Mouse (Mus musculus) urinary bladder, adult 2 months (tissue): Measurements from ENCODE around the gene Gtf2a1l. TPM values are rescaled to one million over a fixed set of nuclear protein-coding genes. Genes with fewer than 3 reads are reported as not detected.

ENCODE experiments used
- DNase-seq: peaks from one replicate; pipeline ENCODE4 v3.0.0; 2022; ENCODE audit warnings: low spot score
- polyA plus RNA-seq: library from polyadenylated mRNA; depleted of rRNA; stranded (reverse); fragments of >200 nt; gene quantifications from 2 replicates; pipeline ENCODE4 v1.2.3, GENCODE M21; 2012

Gtf2a1l gene
- polyA plus RNA-seq, 1 experiment = not detected

DNA sequence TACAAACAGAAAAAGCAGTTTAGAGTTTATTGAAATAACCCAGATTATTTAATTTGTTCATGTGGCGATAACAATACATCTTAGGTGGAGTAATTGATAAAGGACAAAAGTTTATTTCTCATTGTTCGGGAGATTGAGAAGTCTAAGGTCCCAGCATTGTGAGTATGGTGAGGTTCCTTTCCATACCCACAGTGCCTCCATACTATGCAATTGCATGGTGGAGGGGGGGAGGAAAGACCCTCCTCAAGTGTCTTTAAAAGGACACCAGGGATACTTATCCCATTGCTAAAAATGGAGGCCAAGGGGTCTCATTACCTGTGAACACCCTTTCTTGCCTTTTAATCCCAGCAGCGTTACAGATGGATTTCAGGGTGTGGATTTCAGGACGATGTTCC, 15.1 kb upstream of the Gtf2a1l start:
- no peak for DNase-seq

DNA sequence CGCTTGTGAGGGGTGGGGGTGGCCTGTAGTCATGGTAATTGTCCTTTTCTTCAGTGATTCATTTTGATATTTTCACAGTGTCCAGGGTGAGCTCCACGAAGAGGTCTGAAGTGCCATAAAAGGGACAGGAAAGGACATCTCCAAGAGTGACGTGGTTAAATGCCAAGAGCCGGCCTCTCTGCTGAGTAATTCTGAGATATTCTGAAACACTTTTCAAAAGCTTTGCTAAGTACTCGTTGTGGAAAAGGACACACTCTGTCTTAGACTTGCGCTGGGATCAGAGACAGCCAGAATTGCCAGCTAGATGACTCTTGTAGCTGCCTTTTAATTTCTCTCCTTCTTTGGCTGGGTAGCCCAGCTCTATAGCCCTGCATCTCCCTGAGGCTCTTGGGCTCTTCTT, 9.9 kb upstream of the Gtf2a1l start:
- DNase-seq = no peak

DNA sequence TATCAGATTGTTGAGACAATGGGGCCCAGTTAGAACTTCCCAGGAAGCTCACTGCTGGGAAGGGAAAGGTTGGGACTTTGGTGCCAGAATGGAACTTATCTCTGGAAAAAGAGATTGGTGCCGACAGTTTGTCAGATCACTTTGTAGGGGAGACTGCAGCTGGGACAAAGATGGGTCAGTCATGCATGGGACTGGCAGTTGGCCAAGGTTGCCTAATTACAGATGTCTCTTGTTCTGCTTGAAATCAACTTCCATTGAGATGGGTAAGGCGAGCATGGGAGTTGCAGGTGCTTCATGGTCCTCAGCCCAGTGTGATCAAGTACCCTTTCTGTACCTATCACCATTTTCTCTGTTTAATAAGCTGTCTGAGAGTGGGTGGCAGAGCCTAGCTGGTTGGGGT, 2.4 kb upstream of the Gtf2a1l start:
- DNase-seq = no peak

DNA sequence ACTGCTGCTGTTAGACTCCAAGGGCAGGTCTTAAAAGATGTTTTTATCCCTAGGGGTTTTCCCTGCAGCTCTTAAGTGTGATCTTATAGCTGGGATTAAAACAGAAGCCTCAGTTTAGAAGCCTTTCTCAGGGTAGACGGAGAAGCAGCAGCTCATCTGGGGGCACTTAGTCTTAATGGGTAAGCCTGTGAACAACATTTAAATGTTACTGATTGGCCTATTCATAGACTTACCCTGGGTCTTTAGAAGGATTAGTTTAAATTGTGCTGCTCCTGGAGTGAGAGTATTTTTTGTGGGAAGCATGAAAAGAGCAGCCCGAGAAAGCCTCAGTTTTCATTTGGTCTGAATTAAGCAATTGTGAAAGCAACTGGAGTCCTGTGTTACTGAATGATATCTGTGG, 1.5 kb downstream of the Gtf2a1l start:
- DNase-seq = no peak

DNA sequence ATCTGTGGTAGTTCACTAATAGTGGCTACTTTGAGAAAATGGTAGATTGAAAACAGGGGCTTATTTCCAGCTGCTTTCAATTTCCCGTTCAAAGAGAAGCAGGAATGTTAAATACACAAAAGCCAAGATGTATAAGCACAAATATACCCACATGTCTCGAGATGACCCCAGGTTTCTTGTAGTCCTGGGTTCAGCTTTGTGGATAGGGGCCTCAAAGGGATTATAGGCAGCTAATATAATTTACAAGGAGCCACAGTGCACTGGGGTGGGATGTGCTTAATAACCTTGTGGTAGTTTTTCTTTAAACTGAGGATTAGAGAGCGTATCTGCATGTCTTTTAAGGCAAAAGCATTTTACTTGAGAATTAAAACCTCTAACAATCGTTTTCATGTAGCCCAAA, 2.3 kb downstream of the Gtf2a1l start:
- no peak for DNase-seq

DNA sequence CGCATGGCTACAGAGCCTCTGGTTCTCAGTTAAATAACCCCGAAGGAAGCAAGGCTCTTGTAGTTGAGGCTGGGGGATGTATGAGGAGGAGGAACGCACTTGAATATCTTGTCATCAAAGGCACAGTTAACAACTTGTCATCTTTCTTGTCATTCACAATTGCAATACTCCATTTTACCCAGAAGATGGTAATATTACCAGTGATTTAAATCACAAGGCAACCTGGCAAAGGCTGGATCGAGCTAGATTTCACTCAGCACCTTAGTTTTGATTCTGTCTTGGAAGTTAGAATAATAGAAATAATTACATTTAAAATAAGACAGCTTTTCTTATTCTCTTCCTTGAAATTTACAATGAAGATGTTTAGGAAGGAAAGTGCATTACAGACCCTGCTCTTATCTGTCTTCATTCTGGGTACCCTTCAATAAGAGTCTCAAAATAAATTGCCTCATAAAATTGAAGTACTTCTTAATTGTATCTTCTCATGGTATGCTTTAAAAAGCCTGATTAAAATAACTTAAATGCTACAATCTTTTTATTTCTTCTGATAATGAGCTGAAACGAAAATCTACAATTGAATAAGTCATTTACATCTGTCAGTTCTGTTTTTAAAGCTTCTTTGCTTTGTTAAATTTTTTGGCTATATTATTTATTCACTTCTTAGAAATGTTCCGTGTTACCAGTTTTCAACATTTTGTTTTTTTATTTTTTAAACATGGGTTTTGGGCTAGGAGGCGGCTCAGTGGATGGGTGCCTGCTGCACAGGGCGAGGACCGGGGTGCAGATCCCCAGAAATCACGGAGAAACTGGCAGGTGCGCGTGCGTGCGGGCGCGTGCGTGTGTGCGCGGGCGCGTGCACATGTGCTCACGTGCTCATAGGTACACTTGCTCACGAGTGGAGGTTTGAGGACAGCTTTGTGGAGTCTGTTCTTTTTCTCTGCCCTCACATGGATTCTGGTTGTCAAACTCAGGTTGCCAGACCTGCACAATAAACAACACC, 7.2 kb downstream of the Gtf2a1l start:
- no peak for DNase-seq

DNA sequence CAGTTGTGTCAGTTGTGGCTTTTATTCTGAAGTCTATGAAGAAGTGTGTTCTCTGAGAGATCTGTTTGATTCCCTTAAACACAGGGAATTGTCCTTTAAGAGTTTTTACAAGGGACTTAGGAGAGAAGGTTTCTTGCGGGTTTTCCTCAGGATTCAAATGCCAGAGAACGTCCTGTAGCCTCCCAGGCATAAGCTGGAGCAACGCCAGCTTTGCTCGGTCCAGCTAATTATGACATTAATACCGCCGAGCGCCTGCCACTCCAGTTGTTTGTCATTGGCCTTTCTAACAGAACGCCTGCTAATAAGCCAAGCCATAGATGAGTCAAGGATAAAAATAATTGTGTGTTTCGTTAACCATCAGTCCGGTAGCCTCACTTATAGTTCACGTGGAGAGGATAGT, 19.8 kb downstream of the Gtf2a1l start:
- no peak for DNase-seq

DNA sequence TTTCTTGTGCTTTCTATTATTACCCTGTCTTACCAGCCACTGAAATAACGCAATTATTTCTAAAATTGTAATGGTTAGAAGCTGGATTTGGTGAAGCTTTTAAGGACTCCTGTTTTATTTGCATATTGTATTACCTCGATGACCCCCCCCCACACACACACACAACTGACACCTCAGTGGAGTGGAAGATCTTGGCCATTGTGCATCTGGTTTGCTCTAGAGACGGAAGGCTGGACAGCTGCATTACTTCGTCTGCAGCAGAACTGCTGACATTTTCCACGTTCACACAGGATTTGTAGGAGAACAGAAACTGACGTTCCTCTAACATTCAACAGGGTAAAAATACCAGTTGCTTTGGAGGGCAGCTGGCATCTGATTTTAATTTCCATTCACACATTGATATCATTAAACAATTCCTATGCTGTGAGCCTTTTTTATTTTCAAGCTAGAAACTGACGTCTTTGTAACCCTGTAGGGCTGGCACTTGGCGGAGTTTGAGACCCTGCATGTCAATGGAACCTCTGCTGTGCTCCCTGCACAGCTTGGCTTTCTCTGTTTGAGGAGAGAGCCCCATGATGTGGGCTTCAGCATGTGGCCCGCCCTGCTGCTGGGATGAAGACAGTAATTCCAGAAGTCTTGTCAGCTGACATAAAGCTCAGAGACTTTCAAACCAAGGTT, 28.3 kb downstream of the Gtf2a1l start:
- no peak for DNase-seq

DNA sequence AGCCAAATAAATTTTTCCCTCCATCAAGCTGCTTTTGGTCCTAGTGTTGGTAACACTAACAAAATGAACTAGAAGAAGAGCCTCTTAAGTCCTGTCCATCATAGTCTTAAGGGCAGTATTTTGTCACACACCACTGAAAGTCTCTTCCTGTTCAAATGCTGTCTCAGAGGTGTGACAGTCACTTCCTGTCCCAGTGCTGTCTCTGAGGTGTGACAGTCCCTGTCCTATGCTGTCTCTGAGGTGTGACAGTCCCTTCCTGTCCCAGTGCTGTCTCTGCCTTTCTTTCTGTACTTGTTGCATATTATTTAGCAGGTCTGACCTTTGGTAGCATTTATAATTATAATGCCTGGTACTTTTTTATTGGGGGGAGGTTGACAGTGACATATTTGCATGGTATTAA, 32.4 kb downstream of the Gtf2a1l start:
- DNase-seq = no peak

DNA sequence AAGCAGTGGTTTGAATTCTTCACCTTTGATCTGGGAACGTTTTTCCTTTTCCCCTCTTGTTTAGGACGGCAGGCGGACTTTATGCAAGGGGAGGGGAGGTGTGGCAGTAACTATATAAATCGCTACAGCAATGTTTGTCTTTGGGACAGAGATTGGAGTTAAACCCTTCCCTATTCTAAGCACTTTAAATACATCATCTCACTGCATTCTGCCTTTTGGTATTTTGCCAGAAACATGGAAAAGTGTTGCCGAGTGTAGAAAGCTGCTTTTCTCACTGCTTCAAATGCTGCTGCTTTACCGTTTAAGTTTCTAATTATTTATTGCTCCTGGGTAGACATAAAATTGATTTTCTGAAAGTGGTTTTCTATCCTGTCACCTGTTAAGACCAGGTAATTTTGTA, 33.9 kb downstream of the Gtf2a1l start:
- no peak for DNase-seq

DNA sequence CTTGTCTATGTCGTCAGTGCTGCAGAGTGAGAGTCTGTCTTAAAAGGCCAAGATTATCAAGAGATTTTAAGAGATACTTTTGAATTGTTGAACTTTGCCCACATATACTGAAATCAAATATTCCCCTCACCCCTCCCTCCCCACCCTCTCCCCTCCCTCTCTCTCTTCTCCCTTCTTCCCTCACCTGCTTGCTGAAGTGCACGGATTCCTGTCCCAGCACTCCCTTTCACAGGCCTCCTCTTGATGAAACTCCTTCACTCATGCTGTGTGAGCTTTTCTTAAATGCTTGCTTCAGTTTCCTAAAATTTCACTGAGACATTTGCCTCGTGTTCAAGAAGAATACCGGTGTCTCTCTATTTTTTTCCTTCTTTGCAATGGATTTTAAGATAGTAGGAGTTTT, 34.7 kb downstream of the Gtf2a1l start:
- no peak for DNase-seq

DNA sequence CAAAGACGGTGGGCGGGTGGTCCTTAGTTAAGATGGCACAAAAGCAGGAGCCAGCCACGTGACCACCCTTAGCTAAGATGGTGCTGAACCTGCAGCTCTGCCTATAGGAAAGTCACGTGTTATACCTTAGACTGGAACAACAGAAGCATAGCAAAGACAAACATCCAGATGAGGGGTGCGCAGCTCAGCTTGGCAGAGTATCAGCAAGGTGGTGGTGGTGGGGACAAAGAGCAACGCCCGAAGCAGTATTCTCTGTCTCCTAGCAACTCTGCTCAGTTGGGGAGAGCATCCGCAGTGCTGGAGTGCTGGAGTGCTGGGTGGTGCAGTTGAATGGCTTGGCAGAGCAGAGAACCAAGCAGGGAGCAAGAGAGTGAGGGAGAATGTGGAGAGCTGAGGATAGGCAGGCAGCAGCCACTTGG, 37.8 kb downstream of the Gtf2a1l start:
- no peak for DNase-seq

DNA sequence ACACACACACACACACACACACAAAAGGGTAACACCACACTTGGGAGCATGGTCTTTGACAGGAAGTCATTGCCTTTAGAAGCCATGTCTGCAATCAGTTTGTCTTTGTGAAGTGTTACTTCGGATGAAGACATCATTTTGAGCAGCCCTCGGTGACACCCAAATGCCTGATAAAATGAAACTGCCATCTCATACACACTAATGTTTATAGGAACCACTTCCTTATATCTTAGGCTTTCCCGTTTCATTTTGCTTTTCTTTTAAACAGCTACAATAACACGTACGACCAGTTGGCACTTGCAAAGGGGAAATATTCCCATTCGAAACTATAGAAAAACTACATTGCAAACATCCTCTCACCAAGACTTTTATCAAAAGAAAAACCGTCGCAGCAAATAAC, 81.2 kb downstream of the Gtf2a1l start:
- DNase-seq = no peak

DNA sequence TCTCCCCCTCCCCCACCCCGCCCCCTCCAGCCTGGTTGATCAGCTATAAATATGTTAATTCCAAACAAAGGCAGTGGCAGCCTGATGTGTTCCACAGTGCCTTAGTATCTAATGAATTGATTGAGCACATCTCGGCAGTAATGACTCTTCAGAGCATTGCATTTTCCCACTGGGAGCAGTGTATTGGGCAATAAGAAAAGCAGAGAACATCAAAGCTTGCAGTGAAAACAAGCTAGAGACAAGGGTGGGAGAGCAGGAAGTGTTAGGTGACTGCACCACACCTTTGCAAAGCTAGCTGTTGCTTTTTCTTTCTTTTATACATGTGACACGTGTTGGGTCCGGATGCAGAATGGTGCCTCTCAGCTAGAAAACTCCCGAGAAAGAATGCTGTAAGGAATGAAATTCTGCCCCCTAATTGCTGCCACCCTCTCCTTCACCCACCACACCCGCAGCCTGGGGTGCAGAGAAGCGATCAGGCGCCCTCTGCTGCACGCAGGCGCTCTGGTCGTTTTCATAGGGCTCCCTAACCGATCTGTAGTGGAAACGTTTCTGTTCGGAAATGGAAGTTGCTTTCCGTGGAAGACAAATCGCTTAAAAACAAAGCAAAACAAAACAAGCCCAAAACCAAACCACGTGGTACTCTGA, 84.5 kb downstream of the Gtf2a1l start:
- DNase-seq = no peak

DNA sequence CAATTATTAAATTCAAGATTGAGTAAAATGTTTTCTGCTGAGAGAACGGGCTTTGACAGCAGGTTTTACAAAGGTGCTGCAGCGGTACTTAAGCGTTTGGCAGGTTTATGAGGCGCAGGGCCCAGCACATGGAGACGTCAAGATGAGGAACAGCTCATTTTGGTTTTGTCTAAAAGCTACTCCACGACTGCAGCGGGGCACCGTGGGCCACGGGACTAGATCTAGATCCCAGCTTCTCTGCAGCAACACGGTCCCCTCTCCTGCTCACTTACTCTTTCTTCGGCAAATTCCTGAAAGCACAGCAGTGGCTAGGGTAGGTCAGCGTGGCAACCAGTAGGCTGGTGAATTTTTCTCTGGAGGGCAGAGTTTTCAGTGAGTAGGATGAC, 85.0 kb downstream of the Gtf2a1l start:
- no peak for DNase-seq

DNA sequence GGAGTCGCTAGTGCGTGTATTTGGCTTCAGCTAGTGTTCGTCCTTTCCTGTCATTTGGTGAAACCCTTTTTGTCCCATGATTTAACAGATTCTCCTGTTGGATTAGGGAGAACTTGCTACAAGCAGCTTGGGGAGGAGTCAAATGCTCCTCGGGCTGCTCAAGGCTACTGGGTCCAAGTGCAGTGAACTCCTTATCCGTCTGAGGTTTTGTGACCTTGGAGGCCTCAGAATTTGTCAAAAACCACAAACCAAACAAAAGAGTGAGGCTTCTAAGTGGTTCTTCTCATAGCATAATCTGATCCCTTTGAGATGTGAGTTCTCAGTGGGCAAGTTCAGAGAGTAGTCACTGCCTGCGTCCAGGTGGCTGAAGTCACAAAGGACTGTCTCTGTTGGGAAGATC, 87.3 kb downstream of the Gtf2a1l start:
- DNase-seq = no peak

DNA sequence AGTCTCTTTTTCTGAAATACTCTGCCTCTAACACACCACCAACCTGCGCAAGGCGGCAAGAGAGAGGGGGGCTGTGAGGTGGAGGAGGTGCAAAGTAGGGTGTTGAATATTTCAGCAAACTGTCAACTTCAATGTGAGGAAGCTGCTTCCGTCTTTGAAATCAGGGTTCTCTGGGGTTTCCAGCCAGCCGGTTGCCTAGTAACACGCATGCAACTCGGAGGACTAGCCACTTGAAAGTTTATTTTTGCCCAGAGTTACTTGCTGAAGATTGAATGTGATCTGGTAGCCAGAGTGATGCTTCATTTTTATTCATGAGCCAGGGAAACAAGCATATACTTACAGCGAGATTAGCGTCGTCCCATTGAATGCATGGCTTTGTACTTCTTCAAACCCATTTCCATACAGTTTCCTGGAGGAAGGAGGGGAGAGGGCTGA, 89.6 kb downstream of the Gtf2a1l start:
- DNase-seq = no peak

DNA sequence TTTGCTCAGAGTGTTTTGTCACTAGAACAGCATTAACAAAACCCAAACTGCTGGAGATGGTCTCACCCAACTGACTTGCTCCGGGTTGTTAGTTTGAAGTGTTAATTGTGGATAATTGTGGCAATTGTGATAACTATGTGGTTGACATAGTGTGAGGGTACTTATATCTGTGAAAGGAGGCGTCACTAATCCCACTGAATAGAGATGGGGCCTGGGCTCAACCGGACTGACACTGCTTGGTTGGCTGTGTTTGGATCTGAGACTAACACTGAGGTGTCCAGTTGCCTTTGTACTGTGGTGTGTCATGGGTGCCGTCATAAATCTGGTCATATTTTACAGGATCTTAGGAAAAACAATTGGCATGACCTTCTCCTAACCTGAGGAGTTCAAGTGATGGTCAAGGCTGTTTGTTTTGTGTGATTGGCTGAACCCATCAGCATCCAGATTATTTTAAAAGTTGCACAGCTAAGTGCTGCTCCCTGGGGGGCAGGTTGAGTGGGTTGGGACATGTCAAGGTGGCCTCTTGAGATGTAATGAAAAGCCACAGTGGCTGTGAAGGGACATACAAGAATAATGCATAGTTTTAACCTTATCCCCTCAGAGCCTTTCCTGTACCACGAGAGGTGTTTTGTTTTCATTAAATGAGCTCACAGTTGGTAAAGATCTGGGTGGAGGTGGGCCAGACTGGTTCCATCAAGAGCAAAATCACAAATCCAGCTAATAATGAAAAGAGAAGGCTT, 95.1 kb downstream of the Gtf2a1l start:
- DNase-seq = no peak

DNA sequence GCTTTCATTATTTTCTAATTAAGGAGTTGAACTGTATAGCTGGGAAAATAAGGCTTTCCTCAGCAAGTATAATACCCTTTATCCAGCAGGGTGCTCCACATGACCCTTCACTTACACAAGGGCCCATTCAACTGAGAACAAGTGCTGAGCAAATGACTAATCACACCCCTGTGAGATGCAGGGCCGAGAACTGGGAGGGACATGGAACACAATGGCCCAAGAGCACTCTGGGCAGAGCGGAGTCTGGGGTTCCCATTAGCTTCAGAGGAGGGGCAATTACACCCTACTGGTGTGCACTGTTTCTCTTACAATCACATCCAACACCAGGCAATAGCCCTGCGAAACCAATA, 95.7 kb downstream of the Gtf2a1l start:
- no peak for DNase-seq
